Mouse (Mus musculus): ENCODE data around the gene Serinc5. TPM values are rescaled to one million over a fixed set of nuclear protein-coding genes. Genes with fewer than 3 reads are reported as not detected.

The Serinc5 gene
- polyA plus RNA-seq, 1 experiment from 2014 or later = 13.3 TPM

DNA sequence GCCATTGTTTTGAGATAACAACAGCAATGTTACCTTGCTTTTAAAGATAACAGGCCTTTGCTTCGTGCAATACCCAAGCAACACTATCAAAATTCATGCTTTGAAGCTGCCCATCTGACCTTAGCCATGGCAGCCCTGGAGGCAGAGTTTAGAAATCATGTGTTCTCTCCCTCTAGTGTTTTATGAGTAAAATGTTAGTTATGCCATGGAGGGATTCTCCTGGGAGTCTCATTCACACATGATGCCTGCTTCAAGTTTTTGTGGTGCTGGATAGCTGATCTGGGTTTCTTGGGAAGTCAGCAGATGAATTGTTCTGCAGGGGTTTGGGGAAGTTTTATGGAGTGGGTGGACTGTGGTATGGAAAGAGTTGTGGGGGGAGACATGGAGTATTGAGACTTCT, 99.5 kb downstream of the Serinc5 start:
- H3K9me3 ChIP-seq (replicated peaks) = no peaks in the 10 kb centered on the region
- no peaks in the 10 kb centered on the region for H3K27me3 ChIP-seq
- ATAC-seq = no peak
- H3K4me1 ChIP-seq = 0 out of 2 replicates have a peak, but pooled peaks cover 5% of the 10 kb centered on the region
- no peak overlapping the region for H3K4me3 ChIP-seq
- no peak overlapping the region for H3K4me2 ChIP-seq
- no peak overlapping the region for H3K9ac ChIP-seq
- no peak overlapping the region for H3K27ac ChIP-seq
- WGBS = 74% methylated on average over 1 of the region's 1 CpGs
- peaks cover 15% of the 10 kb centered on the region for H3K36me3 ChIP-seq (ENCODE audit: poor library complexity, severe bottlenecking)

DNA sequence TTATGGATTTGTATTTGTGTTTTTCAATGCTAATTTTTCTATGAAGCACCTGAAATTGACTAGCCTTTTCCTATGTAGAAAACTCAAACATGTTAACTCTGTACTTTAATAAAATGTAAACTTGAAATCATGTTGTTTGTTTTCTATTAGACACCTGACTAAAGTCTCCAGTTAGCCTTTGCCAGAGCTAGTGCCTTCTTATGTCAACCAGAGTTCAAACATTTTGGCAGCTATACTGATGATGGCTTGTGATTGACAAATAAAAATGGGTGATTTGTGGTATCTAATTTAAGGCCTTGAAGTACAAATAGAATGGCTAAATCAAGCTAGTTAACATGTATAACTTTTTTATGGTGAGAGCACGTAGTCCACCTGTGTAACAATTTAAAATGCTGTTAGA, 100.9 kb downstream of the Serinc5 start:
- Histone ChIP-seq H3K27me3 (no peaks in the 10 kb centered on the region), H3K9ac (no peak overlapping the region), H3K36me3 (ENCODE audit: poor library complexity, severe bottlenecking) (peaks cover 9% of the 10 kb centered on the region), H3K27ac (no peak overlapping the region), H3K4me2 (no peak overlapping the region), H3K9me3 (replicated peaks) (no peaks in the 10 kb centered on the region), H3K4me1 (0 out of 2 replicates have a peak, but pooled peaks cover 5% of the 10 kb centered on the region), H3K4me3 (no peak overlapping the region)
- no peak for ATAC-seq
- 87% methylated on average over 1 of the region's 1 CpGs for WGBS

DNA sequence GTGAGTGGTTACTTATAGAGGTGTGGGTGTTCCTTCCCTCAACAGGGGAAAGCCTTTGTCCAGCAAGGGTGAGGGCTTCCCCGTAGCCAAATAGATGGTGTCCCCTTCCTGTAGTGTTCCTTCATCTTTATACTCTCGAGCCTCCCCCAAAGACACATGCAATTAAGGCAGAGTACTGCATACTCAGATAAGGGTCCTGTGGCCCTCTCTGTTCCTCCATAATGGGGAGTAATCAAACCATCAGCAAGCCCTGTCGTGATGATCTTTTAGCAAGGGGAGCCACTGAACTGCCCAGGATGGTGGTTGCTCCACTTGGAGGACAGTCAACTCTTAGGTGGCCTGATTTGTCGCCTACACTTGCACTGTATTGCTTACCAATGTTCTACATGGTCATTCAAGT, 101.7 kb downstream of the Serinc5 start:
- Histone ChIP-seq H3K27ac (no peak overlapping the region), H3K4me1 (0 out of 2 replicates have a peak, but pooled peaks cover 5% of the 10 kb centered on the region), H3K9me3 (replicated peaks) (no peaks in the 10 kb centered on the region), H3K4me2 (no peak overlapping the region), H3K36me3 (ENCODE audit: poor library complexity, severe bottlenecking) (peaks cover 9% of the 10 kb centered on the region), H3K27me3 (no peaks in the 10 kb centered on the region), H3K4me3 (no peak overlapping the region), H3K9ac (no peak overlapping the region)
- WGBS = 92% methylated on average over 4 of the region's 4 CpGs
- no peak for ATAC-seq

DNA sequence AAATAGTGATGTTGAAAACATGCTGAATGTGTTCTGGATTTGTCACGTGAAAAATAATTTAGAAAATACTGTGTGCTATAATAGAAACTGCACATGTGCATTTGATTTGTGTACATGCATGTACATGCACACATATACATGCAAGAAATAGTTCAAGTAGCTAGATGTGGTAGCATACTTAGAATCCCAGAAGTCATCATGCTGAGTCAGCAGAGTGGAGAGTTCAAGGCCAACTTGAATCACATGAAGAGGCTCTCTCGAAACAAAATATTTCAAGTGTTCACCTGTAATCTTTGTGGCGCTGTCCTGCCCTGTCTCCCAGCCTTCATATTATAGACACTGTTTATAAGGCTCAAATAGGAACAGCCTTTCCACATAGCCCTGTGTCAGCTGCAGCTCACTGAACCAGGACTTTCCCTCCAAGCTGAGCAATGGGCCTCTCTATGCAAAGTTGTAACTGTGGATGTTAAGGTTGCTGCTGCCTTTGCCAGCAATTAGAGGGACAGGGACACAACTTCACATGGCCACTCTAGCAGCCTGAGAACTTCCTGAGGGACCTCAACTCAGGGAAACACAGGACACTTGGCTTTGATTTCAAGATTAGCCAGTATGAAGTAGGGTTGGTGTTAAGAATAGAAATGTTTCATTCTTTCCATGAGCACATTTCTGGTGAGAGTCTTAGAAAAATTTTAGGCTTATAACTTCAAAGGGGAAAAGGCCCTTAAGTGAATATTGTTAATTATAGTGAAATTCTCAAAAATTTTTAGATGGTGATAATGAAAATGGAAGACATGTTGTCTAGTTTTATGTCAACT, 107.2 kb downstream of the Serinc5 start:
- Histone ChIP-seq H3K27me3 (no peaks in the 10 kb centered on the region), H3K4me3 (no peak overlapping the region), H3K36me3 (ENCODE audit: poor library complexity, severe bottlenecking) (no peaks in the 10 kb centered on the region), H3K4me2 (no peak overlapping the region), H3K4me1 (no peaks in the 10 kb centered on the region), H3K9me3 (replicated peaks) (no peaks in the 10 kb centered on the region), H3K27ac (no peak overlapping the region), H3K9ac (no peak overlapping the region)
- no peak for ATAC-seq
- 92% methylated on average over 3 of the region's 3 CpGs for WGBS

DNA sequence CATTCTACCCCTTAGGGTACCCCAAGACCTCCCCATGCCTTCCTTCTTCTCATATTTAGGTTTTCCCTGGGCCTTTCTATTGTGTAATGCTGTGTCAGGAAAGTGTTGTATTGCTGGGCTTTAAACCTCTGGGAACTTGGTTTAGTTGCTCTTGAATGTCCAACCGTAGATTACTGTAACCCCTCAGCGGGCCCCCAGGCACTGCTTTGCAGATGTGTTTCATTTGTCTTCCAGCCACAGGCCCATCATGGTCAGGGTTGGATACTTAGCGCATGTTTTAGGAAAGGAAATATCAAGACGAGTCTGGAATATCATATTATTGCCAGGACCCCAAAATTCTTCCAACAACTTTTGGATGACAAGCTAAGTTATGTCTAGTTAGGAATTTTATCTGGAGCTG, 110.1 kb downstream of the Serinc5 start:
- WGBS = 93% methylated on average over 4 of the region's 4 CpGs
- Histone ChIP-seq H3K4me1 (no peaks in the 10 kb centered on the region), H3K9ac (no peak overlapping the region), H3K4me2 (no peak overlapping the region), H3K27ac (no peak overlapping the region), H3K9me3 (replicated peaks) (no peaks in the 10 kb centered on the region), H3K36me3 (ENCODE audit: poor library complexity, severe bottlenecking) (no peaks in the 10 kb centered on the region), H3K27me3 (no peaks in the 10 kb centered on the region), H3K4me3 (no peak overlapping the region)
- no peak for ATAC-seq

DNA sequence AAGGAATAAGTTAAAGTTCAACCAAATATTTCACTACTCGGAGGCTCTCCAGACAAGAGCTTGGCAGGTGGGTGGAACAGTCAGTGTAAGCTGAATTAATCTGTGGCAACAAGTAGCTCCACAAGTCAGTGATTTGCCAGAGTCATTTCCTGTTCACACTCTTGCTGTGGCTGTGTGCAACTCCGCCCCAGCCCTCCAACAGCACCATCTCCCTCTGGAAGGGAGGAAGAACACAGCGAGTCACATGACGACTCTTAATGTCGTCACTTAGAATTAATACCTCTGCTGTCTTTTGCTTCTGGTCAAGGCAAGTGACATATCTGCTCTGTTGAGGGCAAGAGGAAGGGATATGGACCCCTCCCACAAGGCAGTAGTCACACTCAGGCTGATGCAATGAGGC, 111.5 kb downstream of the Serinc5 start:
- H3K9me3 ChIP-seq (replicated peaks) = no peaks in the 10 kb centered on the region
- H3K4me2 ChIP-seq = no peak overlapping the region
- H3K27me3 ChIP-seq = no peaks in the 10 kb centered on the region
- H3K4me3 ChIP-seq = no peak overlapping the region
- H3K36me3 ChIP-seq (ENCODE audit: poor library complexity, severe bottlenecking) = no peaks in the 10 kb centered on the region
- H3K27ac ChIP-seq = no peak overlapping the region
- no peaks in the 10 kb centered on the region for H3K4me1 ChIP-seq
- no peak for ATAC-seq
- WGBS = 82% methylated on average over 5 of the region's 5 CpGs
- H3K9ac ChIP-seq = no peak overlapping the region

DNA sequence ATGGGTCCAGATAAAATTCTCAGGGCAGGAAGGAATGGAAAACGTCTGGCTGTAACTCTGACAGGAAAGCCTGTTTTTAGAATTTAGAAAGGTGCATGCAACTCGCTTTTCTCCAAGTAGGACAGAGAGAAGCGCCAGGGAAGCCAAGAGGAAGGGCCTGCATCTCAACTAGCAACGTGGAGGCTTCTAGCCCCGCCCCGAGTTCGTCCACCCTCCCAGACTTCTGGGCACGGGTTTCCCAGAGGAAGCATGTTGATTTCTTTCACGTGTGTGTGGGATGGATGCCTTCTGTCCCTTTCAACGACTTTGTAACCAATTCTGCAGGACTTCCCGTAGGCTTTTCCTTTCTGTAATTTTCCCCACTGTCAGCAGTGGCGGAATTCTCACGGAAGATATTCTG, 118.9 kb downstream of the Serinc5 start:
- Histone ChIP-seq H3K27me3 (no peaks in the 10 kb centered on the region), H3K9me3 (replicated peaks) (no peaks in the 10 kb centered on the region), H3K9ac (no peak overlapping the region), H3K4me3 (no peak overlapping the region), H3K4me1 (peaks cover 20% of the 10 kb centered on the region), H3K36me3 (ENCODE audit: poor library complexity, severe bottlenecking) (no peaks in the 10 kb centered on the region), H3K27ac (no peak overlapping the region), H3K4me2 (no peak overlapping the region)
- WGBS = 68% methylated on average over 13 of the region's 13 CpGs
- ATAC-seq = no peak

DNA sequence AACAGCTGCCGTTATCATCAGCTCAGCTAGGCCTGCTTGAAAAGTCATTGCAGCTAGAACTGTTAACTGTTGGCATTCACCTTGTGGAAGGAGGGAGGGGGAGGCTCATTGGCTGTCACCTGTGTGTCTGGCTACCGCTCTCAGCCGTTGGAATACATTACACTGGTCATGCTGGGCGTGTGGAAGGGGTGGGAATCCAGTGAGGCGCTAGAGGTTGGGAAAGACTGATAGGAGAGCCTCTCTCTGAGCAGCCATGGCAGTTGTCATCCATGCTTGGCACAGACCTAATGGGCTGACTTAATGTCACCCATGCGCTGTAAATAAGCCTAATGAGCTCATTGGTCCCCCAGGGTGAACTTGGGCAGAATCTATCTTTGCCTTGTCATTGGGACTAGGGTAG, 120.9 kb downstream of the Serinc5 start:
- Histone ChIP-seq H3K4me1 (peaks cover 37% of the 10 kb centered on the region), H3K9me3 (replicated peaks) (no peaks in the 10 kb centered on the region), H3K4me3 (no peak overlapping the region), H3K27me3 (no peaks in the 10 kb centered on the region), H3K4me2 (no peak overlapping the region), H3K36me3 (ENCODE audit: poor library complexity, severe bottlenecking) (no peaks in the 10 kb centered on the region), H3K9ac (no peak overlapping the region), H3K27ac (no peak overlapping the region)
- WGBS = 76% methylated on average over 6 of the region's 6 CpGs
- peak; percentile 17; the same call in 1 of the 2 replicates for ATAC-seq

DNA sequence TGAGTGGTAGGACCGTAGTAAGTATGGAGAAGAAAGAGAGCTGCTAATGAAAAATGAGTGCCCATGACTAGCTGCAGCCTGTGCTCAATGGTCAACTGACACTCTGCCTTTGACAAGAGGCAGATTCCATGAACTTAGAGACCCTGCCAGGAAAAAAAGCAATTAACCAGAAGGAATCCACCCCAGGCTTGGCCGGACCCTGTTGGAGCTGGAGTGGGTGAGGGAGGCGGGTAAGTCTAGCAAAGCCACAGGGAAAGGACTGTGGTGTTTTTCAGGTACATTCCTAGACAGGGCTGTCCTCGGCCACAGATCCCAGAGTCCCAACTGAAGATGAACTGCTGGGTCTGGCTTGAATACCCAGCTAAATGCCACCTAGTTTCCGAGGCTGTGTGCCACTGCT, 121.9 kb downstream of the Serinc5 start:
- 85% methylated on average over 5 of the region's 5 CpGs for WGBS

DNA sequence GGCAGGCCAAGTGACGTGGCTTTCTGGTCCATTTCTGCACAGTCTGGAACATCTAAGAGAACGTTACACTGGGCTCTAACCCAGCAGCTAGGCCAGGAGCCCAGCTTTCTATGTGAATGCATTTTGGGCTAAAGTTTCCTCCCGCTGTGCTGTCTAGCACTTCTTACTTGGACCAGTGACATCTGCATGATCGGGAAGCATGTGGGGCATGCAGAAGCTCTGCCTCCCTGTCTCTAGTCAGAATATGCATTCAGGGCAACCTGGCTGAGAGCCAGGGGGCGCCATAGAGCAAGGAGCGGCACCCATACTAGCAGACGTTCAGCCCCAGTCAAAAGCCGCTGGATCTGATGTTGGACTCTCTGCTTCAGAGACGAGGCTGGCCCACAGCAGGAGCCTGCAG, 122.4 kb downstream of the Serinc5 start:
- Histone ChIP-seq H3K36me3 (ENCODE audit: poor library complexity, severe bottlenecking) (no peaks in the 10 kb centered on the region), H3K4me2 (no peak overlapping the region), H3K9ac (no peak overlapping the region), H3K27me3 (no peaks in the 10 kb centered on the region), H3K9me3 (replicated peaks) (no peaks in the 10 kb centered on the region), H3K4me1 (peaks cover 42% of the 10 kb centered on the region), H3K27ac (peak overlapping the region; percentile 64), H3K4me3 (no peak overlapping the region)
- peak; percentile 28; the same call in 1 of the 2 replicates for ATAC-seq
- 35% methylated on average over 9 of the region's 9 CpGs for WGBS

More for the DNA sequence above, 121.9 kb downstream of the Serinc5 start:
- no peak for ATAC-seq
- H3K36me3 ChIP-seq (ENCODE audit: poor library complexity, severe bottlenecking) = no peaks in the 10 kb centered on the region
- H3K9me3 ChIP-seq (replicated peaks) = no peaks in the 10 kb centered on the region
- peaks cover 42% of the 10 kb centered on the region for H3K4me1 ChIP-seq
- no peaks in the 10 kb centered on the region for H3K27me3 ChIP-seq
- H3K4me3 ChIP-seq = no peak overlapping the region
- H3K9ac ChIP-seq = no peak overlapping the region
- peak overlapping the region; percentile 64 for H3K27ac ChIP-seq
- no peak overlapping the region for H3K4me2 ChIP-seq

DNA sequence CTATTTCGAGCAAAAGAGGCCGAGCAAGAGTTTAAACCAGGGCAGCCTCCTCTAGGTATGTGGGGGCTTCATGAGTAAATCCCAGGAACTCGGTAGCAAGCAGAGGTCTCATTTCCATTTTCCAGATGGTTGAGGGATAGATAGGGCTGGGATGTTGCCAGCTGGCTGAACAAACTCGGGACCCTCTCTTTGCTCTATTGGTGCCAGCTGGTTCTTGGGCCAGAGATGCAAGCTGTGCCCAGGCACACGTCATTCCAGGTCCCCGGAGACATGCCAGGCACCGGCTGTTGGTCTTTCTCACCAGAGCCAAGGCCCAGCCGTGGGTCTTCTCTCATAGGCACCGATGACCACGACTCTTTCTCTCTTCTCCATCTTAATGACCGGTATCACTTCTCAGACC, 122.8 kb downstream of the Serinc5 start:
- H3K4me2 ChIP-seq = no peak overlapping the region
- H3K4me1 ChIP-seq = peaks cover 42% of the 10 kb centered on the region
- H3K36me3 ChIP-seq (ENCODE audit: poor library complexity, severe bottlenecking) = no peaks in the 10 kb centered on the region
- H3K9ac ChIP-seq = no peak overlapping the region
- peak overlapping the region; percentile 64 for H3K27ac ChIP-seq
- ATAC-seq = peak; percentile 63
- no peak overlapping the region for H3K4me3 ChIP-seq
- 74% methylated on average over 11 of the region's 11 CpGs for WGBS
- H3K27me3 ChIP-seq = no peaks in the 10 kb centered on the region
- no peaks in the 10 kb centered on the region for H3K9me3 ChIP-seq (replicated peaks)

DNA sequence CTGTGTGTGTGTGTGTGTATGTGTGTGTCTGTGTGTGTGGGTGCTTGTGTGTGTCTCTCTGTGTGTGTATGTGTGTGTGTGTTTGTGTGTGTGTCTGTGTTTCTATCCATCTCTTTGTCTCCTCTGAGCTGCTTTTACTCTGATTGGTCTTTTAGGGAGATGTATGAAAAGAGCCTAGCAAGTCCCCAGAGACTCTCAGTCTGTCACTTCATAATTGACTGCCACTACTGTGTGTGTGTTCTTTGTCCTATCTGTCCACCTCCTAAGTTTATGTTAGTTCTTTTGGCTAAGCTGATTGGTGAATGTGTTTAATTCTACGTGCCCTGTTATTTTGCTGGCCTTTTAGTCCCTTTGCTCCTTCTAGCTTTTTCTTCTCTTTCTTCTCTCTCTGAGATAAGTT, 124.8 kb downstream of the Serinc5 start:
- no peak for ATAC-seq
- no peaks in the 10 kb centered on the region for H3K9me3 ChIP-seq (replicated peaks)
- no peaks in the 10 kb centered on the region for H3K27me3 ChIP-seq
- no peak overlapping the region for H3K4me2 ChIP-seq
- 37% methylated on average over 1 of the region's 1 CpGs for WGBS
- no peak overlapping the region for H3K4me3 ChIP-seq
- H3K4me1 ChIP-seq = peaks cover 42% of the 10 kb centered on the region
- H3K9ac ChIP-seq = no peak overlapping the region
- no peaks in the 10 kb centered on the region for H3K36me3 ChIP-seq (ENCODE audit: poor library complexity, severe bottlenecking)
- peak overlapping the region; percentile 80 for H3K27ac ChIP-seq
